Mouse (Mus musculus): ENCODE measurements around the gene Usp42. TPM values are rescaled to one million over a fixed set of nuclear protein-coding genes. Genes with fewer than 3 reads are reported as not detected.

Usp42 gene
- total RNA-seq, 4 experiments from 2014 or later, result 5.6 to 8.7 (median 7.4) TPM

Other genes with a start within 250 kb of the Usp42 start
- 100 to 1,000 TPM; 211 to 247 (median 228) TPM for gene Rac1, start 204.2 kb downstream of the Usp42 start, total RNA-seq (2022)
- 10 to 100 TPM in 1 of 4 experiments, 1 to 10 TPM in 3; 5.8 to 10.3 (median 9.2) TPM for gene Cyth3, start 109.8 kb downstream of the Usp42 start, total RNA-seq (2022)
- 10 to 100 TPM; 27.6 to 29.2 (median 28.2) TPM for gene Eif2ak1, start 85.5 kb upstream of the Usp42 start, total RNA-seq (2022)
- gene Ankrd61, start 165.4 kb upstream of the Usp42 start, total RNA-seq (2022), result under 1 TPM in 1 of 4 experiments, not detected in 3; 0.18 TPM
- gene Aimp2, start 177.6 kb upstream of the Usp42 start, total RNA-seq (2022), result 100 to 1,000 TPM in 2 of 4 experiments, 10 to 100 TPM in 2; 84.3 to 140 (median 99.9) TPM
- 1 to 10 TPM; 3.8 to 6.3 (median 4.8) TPM for gene Pms2, start 177.7 kb upstream of the Usp42 start, total RNA-seq (2022)
- gene Gm42421, start 195.9 kb upstream of the Usp42 start, total RNA-seq (2022), result not detected
- gene Rsph10b, start 200.8 kb upstream of the Usp42 start, total RNA-seq (2022), result 1 to 10 TPM in 2 of 4 experiments, under 1 TPM in 2; 0.43 to 1.0 (median 0.92) TPM

Data from gastrocnemius, adult 8-10 months (tissue).